Mouse (Mus musculus) liver, embryonic 13.5 days (tissue): ENCODE measurements around the gene Bicc1. TPM values are rescaled to one million over a fixed set of nuclear protein-coding genes. Genes with fewer than 3 reads are reported as not detected.

Source experiments
- ATAC-seq: fragments of 200-750 bp; cut with Nextera tagmentation; 2 replicates; pipeline ENCODE4 v1.8.0; 2017; ENCODE audit warnings: low read depth, mild to moderate bottlenecking, moderate number of reproducible peaks, moderate library complexity
- DNase-seq: peaks from one replicate; pipeline ENCODE4 v3.0.0; 2022
- H3K27ac ChIP-seq: fragments of 300-500 bp; sonication (generic); 2 replicates; pipeline ENCODE4 v1.5.1; 2015; ENCODE audit warnings: moderate library complexity, mild to moderate bottlenecking, inconsistent platforms
- H3K27me3 ChIP-seq: fragments of 300-500 bp; sonication (generic); 2 replicates; pipeline ENCODE4 v1.6.1; 2015; ENCODE audit warnings: mild to moderate bottlenecking, inconsistent platforms
- H3K36me3 ChIP-seq: fragments of 300-500 bp; sonication (generic); 2 replicates; pipeline ENCODE4 v1.6.1; 2015; ENCODE audit warnings: mild to moderate bottlenecking, inconsistent platforms
- H3K4me1 ChIP-seq: fragments of 300-500 bp; sonication (generic); replicated peaks from 2 replicates; pipeline ENCODE4 v1.6.1; 2015; ENCODE audit warnings: inconsistent platforms
- H3K4me2 ChIP-seq: fragments of 300-500 bp; sonication (generic); 2 replicates; pipeline ENCODE4 v1.6.1; 2015; ENCODE audit warnings: inconsistent platforms, mild to moderate bottlenecking, moderate library complexity
- H3K4me3 ChIP-seq: fragments of 300-500 bp; sonication (generic); replicated peaks from 2 replicates; pipeline ENCODE4 v1.5.1; 2015; ENCODE audit warnings: mild to moderate bottlenecking, inconsistent platforms
- H3K9ac ChIP-seq: fragments of 300-500 bp; sonication (generic); 2 replicates; pipeline ENCODE4 v1.6.1; 2015; ENCODE audit warnings: mild to moderate bottlenecking, inconsistent platforms
- H3K9me3 ChIP-seq: fragments of 300-500 bp; sonication (generic); replicated peaks from 2 replicates; pipeline ENCODE4 v1.6.1; 2016; ENCODE audit warnings: inconsistent platforms
- whole genome bisulfite sequencing: fragments of 180-500 bp; shearing (Covaris S2); methylation state at CpG from one replicate; pipeline ENCODE4 v1.1.7; 2015; ENCODE audit not compliant: insufficient replicate concordance; 5-methylcytosine and 5-hydroxymethylcytosine counted together
- polyA plus RNA-seq: library from polyadenylated mRNA; unstranded; fragments of >200 nt; fragmentation: Nextera tagmentation; extraction: Ambion mirVana; gene quantifications from 2 replicates; pipeline ENCODE4 v1.2.1, GENCODE M21; 2015

The Bicc1 gene
- polyA plus RNA-seq, 1 experiment from 2014 or later: 2.6 TPM

- Histone ChIP-seq H3K9me3 (no peaks in the 10 kb centered on the region), H3K27ac (no peak overlapping the region), H3K4me1 (no peaks in the 10 kb centered on the region), H3K9ac (no peak overlapping the region), H3K36me3 (no peaks in the 10 kb centered on the region), H3K4me3 (no peak overlapping the region), H3K4me2 (no peak overlapping the region), H3K27me3 (no peaks in the 10 kb centered on the region)
- DNase-seq (no peak), ATAC-seq (no peak)
- WGBS: 52% methylated on average over 4 of the region's 4 CpGs
Observed at GRCm38 (mm10) chr10:71087359-71087716, 72.2 kb downstream of the Bicc1 start.

GRCm38 (mm10) chr10:71086571-71087358 is 72.7 kb downstream of the Bicc1 start:
- H3K9me3 ChIP-seq: no peaks in the 10 kb centered on the region
- no peak overlapping the region for H3K27ac ChIP-seq
- H3K4me1 ChIP-seq: no peaks in the 10 kb centered on the region
- no peaks in the 10 kb centered on the region for H3K27me3 ChIP-seq
- DNase-seq (no peak), ATAC-seq (no peak)
- no peak overlapping the region for H3K4me2 ChIP-seq
- 54% methylated on average over 4 of the region's 4 CpGs for WGBS
- H3K36me3 ChIP-seq: no peaks in the 10 kb centered on the region
- no peak overlapping the region for H3K9ac ChIP-seq
- no peak overlapping the region for H3K4me3 ChIP-seq

GRCm38 (mm10) chr10:71082986-71083385 is 76.5 kb downstream of the Bicc1 start:
- DNase-seq: no peak
- WGBS: 63% methylated on average over 6 of the region's 6 CpGs
- H3K4me2 ChIP-seq: no peak overlapping the region

GRCm38 (mm10) chr10:71078856-71079255 is 80.6 kb downstream of the Bicc1 start:
- Histone ChIP-seq H3K27me3 (no peaks in the 10 kb centered on the region), H3K36me3 (no peaks in the 10 kb centered on the region), H3K9me3 (no peaks in the 10 kb centered on the region), H3K9ac (no peak overlapping the region), H3K27ac (no peak overlapping the region), H3K4me1 (no peaks in the 10 kb centered on the region), H3K4me3 (no peak overlapping the region), H3K4me2 (no peak overlapping the region)
- ATAC-seq: no peak
- 64% methylated on average over 5 of the region's 5 CpGs for WGBS
- DNase-seq: no peak

More at GRCm38 (mm10) chr10:71082986-71083385, 76.5 kb downstream of the Bicc1 start:
- no peaks in the 10 kb centered on the region for H3K36me3 ChIP-seq
- no peak overlapping the region for H3K4me3 ChIP-seq
- no peak for ATAC-seq
- no peaks in the 10 kb centered on the region for H3K9me3 ChIP-seq
- no peaks in the 10 kb centered on the region for H3K4me1 ChIP-seq
- no peaks in the 10 kb centered on the region for H3K27me3 ChIP-seq
- H3K27ac ChIP-seq: no peak overlapping the region
- no peak overlapping the region for H3K9ac ChIP-seq

- 66% methylated on average over 4 of the region's 4 CpGs for WGBS
- no peaks in the 10 kb centered on the region for H3K36me3 ChIP-seq
Observed at GRCm38 (mm10) chr10:71065009-71065408, 94.5 kb downstream of the Bicc1 start.

GRCm38 (mm10) chr10:71064576-71064975 is 94.9 kb downstream of the Bicc1 start:
- Histone ChIP-seq H3K4me1 (no peaks in the 10 kb centered on the region), H3K4me2 (no peak overlapping the region), H3K27me3 (no peaks in the 10 kb centered on the region), H3K36me3 (no peaks in the 10 kb centered on the region), H3K9me3 (no peaks in the 10 kb centered on the region), H3K27ac (no peak overlapping the region), H3K9ac (no peak overlapping the region), H3K4me3 (no peak overlapping the region)
- no peak for ATAC-seq
- WGBS: 71% methylated on average over 6 of the region's 6 CpGs
- no peak for DNase-seq

More at GRCm38 (mm10) chr10:71065009-71065408, 94.5 kb downstream of the Bicc1 start:
- H3K4me1 ChIP-seq: no peaks in the 10 kb centered on the region
- no peak overlapping the region for H3K4me3 ChIP-seq
- H3K9me3 ChIP-seq: no peaks in the 10 kb centered on the region
- H3K4me2 ChIP-seq: no peak overlapping the region
- no peak overlapping the region for H3K9ac ChIP-seq
- DNase-seq (no peak), ATAC-seq (no peak)
- H3K27ac ChIP-seq: no peak overlapping the region
- no peaks in the 10 kb centered on the region for H3K27me3 ChIP-seq

GRCm38 (mm10) chr10:71062151-71062550 is 97.3 kb downstream of the Bicc1 start:
- H3K27ac ChIP-seq: no peak overlapping the region
- no peaks in the 10 kb centered on the region for H3K9me3 ChIP-seq
- 39% methylated on average over 6 of the region's 6 CpGs for WGBS
- H3K9ac ChIP-seq: no peak overlapping the region
- no peak overlapping the region for H3K4me2 ChIP-seq
- 0 out of 2 replicates have a peak, but pooled peaks cover 5% of the 10 kb centered on the region for H3K4me1 ChIP-seq
- ATAC-seq: no peak
- no peaks in the 10 kb centered on the region for H3K27me3 ChIP-seq
- no peaks in the 10 kb centered on the region for H3K36me3 ChIP-seq
- no peak overlapping the region for H3K4me3 ChIP-seq
- DNase-seq: no peak

GRCm38 (mm10) chr10:71060269-71060668 is 99.2 kb downstream of the Bicc1 start:
- H3K27me3 ChIP-seq: no peaks in the 10 kb centered on the region
- H3K4me1 ChIP-seq: 0 out of 2 replicates have a peak, but pooled peaks cover 5% of the 10 kb centered on the region
- 0 out of 2 replicates have a peak, but pooled peaks cover 7% of the 10 kb centered on the region for H3K9me3 ChIP-seq
- no peaks in the 10 kb centered on the region for H3K36me3 ChIP-seq
- H3K9ac ChIP-seq: no peak overlapping the region
- H3K27ac ChIP-seq: no peak overlapping the region
- DNase-seq (no peak), ATAC-seq (no peak)
- 60% methylated on average over 2 of the region's 2 CpGs for WGBS
- H3K4me2 ChIP-seq: no peak overlapping the region
- H3K4me3 ChIP-seq: no peak overlapping the region

GRCm38 (mm10) chr10:71058616-71059247 is 100.8 kb downstream of the Bicc1 start:
- H3K27ac ChIP-seq: no peak overlapping the region
- ATAC-seq: no peak
- WGBS: 40% methylated on average over 14 of the region's 14 CpGs

GRCm38 (mm10) chr10:71058070-71058469 is 101.4 kb downstream of the Bicc1 start:
- ATAC-seq (no peak), DNase-seq (no peak)
- H3K9me3 ChIP-seq: 0 out of 2 replicates have a peak, but pooled peaks cover 10% of the 10 kb centered on the region
- no peak overlapping the region for H3K4me2 ChIP-seq
- H3K36me3 ChIP-seq: no peaks in the 10 kb centered on the region
- no peaks in the 10 kb centered on the region for H3K27me3 ChIP-seq
- no peak overlapping the region for H3K4me3 ChIP-seq
- no peak overlapping the region for H3K9ac ChIP-seq
- WGBS: 58% methylated on average over 5 of the region's 5 CpGs
- 0 out of 2 replicates have a peak, but pooled peaks cover 5% of the 10 kb centered on the region for H3K4me1 ChIP-seq
- H3K27ac ChIP-seq: no peak overlapping the region

More at GRCm38 (mm10) chr10:71058616-71059247, 100.8 kb downstream of the Bicc1 start:
- H3K4me3 ChIP-seq: no peak overlapping the region
- H3K4me1 ChIP-seq: 0 out of 2 replicates have a peak, but pooled peaks cover 5% of the 10 kb centered on the region
- no peaks in the 10 kb centered on the region for H3K36me3 ChIP-seq
- H3K27me3 ChIP-seq: no peaks in the 10 kb centered on the region
- H3K4me2 ChIP-seq: no peak overlapping the region
- H3K9ac ChIP-seq: no peak overlapping the region
- DNase-seq: no peak
- H3K9me3 ChIP-seq: 0 out of 2 replicates have a peak, but pooled peaks cover 10% of the 10 kb centered on the region

GRCm38 (mm10) chr10:71052748-71053147 is 106.8 kb downstream of the Bicc1 start:
- ATAC-seq: no peak
- 0 out of 2 replicates have a peak, but pooled peaks cover 10% of the 10 kb centered on the region for H3K9me3 ChIP-seq
- H3K9ac ChIP-seq: no peak overlapping the region
- H3K36me3 ChIP-seq: no peaks in the 10 kb centered on the region
- H3K4me3 ChIP-seq: no peak overlapping the region
- WGBS: 75% methylated on average over 9 of the region's 9 CpGs
- DNase-seq: no peak
- no peak overlapping the region for H3K4me2 ChIP-seq
- H3K4me1 ChIP-seq: no peaks in the 10 kb centered on the region
- H3K27ac ChIP-seq: no peak overlapping the region
- no peaks in the 10 kb centered on the region for H3K27me3 ChIP-seq
